Mouse (Mus musculus): ENCODE results near the gene Rbp7. TPM values are rescaled to one million over a fixed set of nuclear protein-coding genes. Genes with fewer than 3 reads are reported as not detected.
"Not testable (repeated sequence)": the region's sequence is repeated elsewhere in the genome, so short reads cannot be mapped to it uniquely, and the experiment has no call there.

The Rbp7 gene
- polyA plus RNA-seq, 1 experiment from 2014 or later, result 0.50 TPM

GRCm38 (mm10) chr4:149445868-149446267, 8.9 kb downstream of the Rbp7 start:
- peak overlapping the region; percentile 61 for H3K4me2 ChIP-seq (ENCODE audit: low read length)
- H3K4me1 ChIP-seq (ENCODE audit: control insufficient read depth, insufficient read depth, low read length), result peaks cover 12% of the 10 kb centered on the region
- under 1% methylated on average over 11 of the region's 11 CpGs for WGBS
- peak overlapping the region; percentile 54; the same call in 1 of the 2 replicates for H3K9ac ChIP-seq (replicated peaks; ENCODE audit: low read length)
- H3K27me3 ChIP-seq (ENCODE audit: control insufficient read depth, insufficient read depth, low read length), result no peaks in the 10 kb centered on the region
- peak; percentile 89 for DNase-seq
- H3K27ac ChIP-seq (replicated peaks; ENCODE audit: low read depth, low read length), result peak overlapping the region; percentile 94
- no peaks in the 10 kb centered on the region for H3K36me3 ChIP-seq (ENCODE audit: control insufficient read depth, insufficient read depth, low read length)
- no peaks in the 10 kb centered on the region for H3K9me3 ChIP-seq (ENCODE audit: control insufficient read depth, low read length)
- peak; percentile 53 for ATAC-seq (ENCODE audit: low FRiP score, low TSS enrichment)
- peak overlapping the region; percentile 30; the same call in 1 of the 2 replicates for H3K4me3 ChIP-seq (replicated peaks; ENCODE audit: low read depth, low read length)

- ATAC-seq (ENCODE audit: low FRiP score, low TSS enrichment) (peak; percentile 97), DNase-seq (peak; percentile 97)
- WGBS, result under 1% methylated on average over 36 of the region's 36 CpGs
- Histone ChIP-seq H3K9me3 (ENCODE audit: control insufficient read depth, low read length) (no peaks in the 10 kb centered on the region), H3K9ac (replicated peaks; ENCODE audit: low read length) (peak overlapping the region; percentile 54), H3K4me1 (ENCODE audit: control insufficient read depth, insufficient read depth, low read length) (peaks cover 12% of the 10 kb centered on the region), H3K27me3 (ENCODE audit: control insufficient read depth, insufficient read depth, low read length) (no peaks in the 10 kb centered on the region), H3K27ac (replicated peaks; ENCODE audit: low read depth, low read length) (peak overlapping the region; percentile 94), H3K4me3 (replicated peaks; ENCODE audit: low read depth, low read length) (peak overlapping the region; percentile 30), H3K4me2 (ENCODE audit: low read length) (peak overlapping the region; percentile 61), H3K36me3 (ENCODE audit: control insufficient read depth, insufficient read depth, low read length) (no peaks in the 10 kb centered on the region)
These were observed 9.6 kb downstream of the Rbp7 start for GRCm38 (mm10) chr4:149444964-149445701.

- DNase-seq (no peak), ATAC-seq (ENCODE audit: low FRiP score, low TSS enrichment) (no peak)
- Histone ChIP-seq H3K27me3 (ENCODE audit: control insufficient read depth, insufficient read depth, low read length) (no peaks in the 10 kb centered on the region), H3K4me1 (ENCODE audit: control insufficient read depth, insufficient read depth, low read length) (peaks cover 12% of the 10 kb centered on the region), H3K36me3 (ENCODE audit: control insufficient read depth, insufficient read depth, low read length) (no peaks in the 10 kb centered on the region), H3K4me3 (replicated peaks; ENCODE audit: low read depth, low read length) (peak overlapping the region; percentile 30; the same call in 1 of the 2 replicates), H3K27ac (replicated peaks; ENCODE audit: low read depth, low read length) (peak overlapping the region; percentile 94), H3K9me3 (ENCODE audit: control insufficient read depth, low read length) (no peaks in the 10 kb centered on the region), H3K9ac (replicated peaks; ENCODE audit: low read length) (peak overlapping the region; percentile 54; the same call in 1 of the 2 replicates), H3K4me2 (ENCODE audit: low read length) (peak overlapping the region; percentile 61)
- WGBS, result 78% methylated on average over 1 of the region's 1 CpGs
These were observed 10.3 kb downstream of the Rbp7 start for GRCm38 (mm10) chr4:149444465-149444864.

- Histone ChIP-seq H3K27ac (replicated peaks; ENCODE audit: low read depth, low read length) (no peak overlapping the region), H3K4me3 (replicated peaks; ENCODE audit: low read depth, low read length) (no peak overlapping the region), H3K4me2 (ENCODE audit: low read length) (no peak overlapping the region), H3K9me3 (ENCODE audit: control insufficient read depth, low read length) (no peaks in the 10 kb centered on the region), H3K36me3 (ENCODE audit: control insufficient read depth, insufficient read depth, low read length) (no peaks in the 10 kb centered on the region), H3K27me3 (ENCODE audit: control insufficient read depth, insufficient read depth, low read length) (no peaks in the 10 kb centered on the region), H3K4me1 (ENCODE audit: control insufficient read depth, insufficient read depth, low read length) (peaks cover 12% of the 10 kb centered on the region), H3K9ac (replicated peaks; ENCODE audit: low read length) (no peak overlapping the region)
- DNase-seq (no peak), ATAC-seq (ENCODE audit: low FRiP score, low TSS enrichment) (no peak)
- 70% methylated on average over 3 of the region's 3 CpGs for WGBS
These were observed 12.3 kb downstream of the Rbp7 start for GRCm38 (mm10) chr4:149442436-149442835.

- no peaks in the 10 kb centered on the region for H3K9me3 ChIP-seq (ENCODE audit: control insufficient read depth, low read length)
- no peak overlapping the region for H3K4me2 ChIP-seq (ENCODE audit: low read length)
- ATAC-seq (ENCODE audit: low FRiP score, low TSS enrichment) (no peak), DNase-seq (no peak)
- no peak overlapping the region for H3K4me3 ChIP-seq (replicated peaks; ENCODE audit: low read depth, low read length)
- no peaks in the 10 kb centered on the region for H3K27me3 ChIP-seq (ENCODE audit: control insufficient read depth, insufficient read depth, low read length)
- H3K4me1 ChIP-seq (ENCODE audit: control insufficient read depth, insufficient read depth, low read length), result peaks cover 6% of the 10 kb centered on the region
- no peak overlapping the region for H3K27ac ChIP-seq (replicated peaks; ENCODE audit: low read depth, low read length)
- H3K9ac ChIP-seq (replicated peaks; ENCODE audit: low read length), result no peak overlapping the region
- H3K36me3 ChIP-seq (ENCODE audit: control insufficient read depth, insufficient read depth, low read length), result no peaks in the 10 kb centered on the region
- 75% methylated on average over 8 of the region's 8 CpGs for WGBS
These were observed 14.2 kb downstream of the Rbp7 start for GRCm38 (mm10) chr4:149440576-149440975.

GRCm38 (mm10) chr4:149431887-149432286, 22.9 kb downstream of the Rbp7 start:
- not testable (repeated sequence) for H3K27me3 ChIP-seq (ENCODE audit: control insufficient read depth, insufficient read depth, low read length); ATAC-seq (ENCODE audit: low FRiP score, low TSS enrichment); H3K36me3 ChIP-seq (ENCODE audit: control insufficient read depth, insufficient read depth, low read length); H3K4me2 ChIP-seq (ENCODE audit: low read length); H3K9ac ChIP-seq (replicated peaks; ENCODE audit: low read length); H3K9me3 ChIP-seq (ENCODE audit: control insufficient read depth, low read length); H3K4me3 ChIP-seq (replicated peaks; ENCODE audit: low read depth, low read length); DNase-seq; H3K27ac ChIP-seq (replicated peaks; ENCODE audit: low read depth, low read length); H3K4me1 ChIP-seq (ENCODE audit: control insufficient read depth, insufficient read depth, low read length)
- WGBS, result 80% methylated on average over 1 of the region's 1 CpGs

- no peak for DNase-seq
- Histone ChIP-seq H3K9me3 (ENCODE audit: control insufficient read depth, low read length) (no peaks in the 10 kb centered on the region), H3K36me3 (ENCODE audit: control insufficient read depth, insufficient read depth, low read length) (no peaks in the 10 kb centered on the region), H3K4me2 (ENCODE audit: low read length) (no peak overlapping the region), H3K27me3 (ENCODE audit: control insufficient read depth, insufficient read depth, low read length) (no peaks in the 10 kb centered on the region), H3K4me1 (ENCODE audit: control insufficient read depth, insufficient read depth, low read length) (0 out of 2 replicates have a peak, but pooled peaks cover under 1% of the 10 kb centered on the region), H3K27ac (replicated peaks; ENCODE audit: low read depth, low read length) (no peak overlapping the region), H3K4me3 (replicated peaks; ENCODE audit: low read depth, low read length) (no peak overlapping the region), H3K9ac (replicated peaks; ENCODE audit: low read length) (no peak overlapping the region)
- 85% methylated on average over 5 of the region's 5 CpGs for WGBS
- ATAC-seq (ENCODE audit: low FRiP score, low TSS enrichment), result no peak
These were observed 25.2 kb downstream of the Rbp7 start for GRCm38 (mm10) chr4:149429592-149429991.

- under 1% methylated on average over 49 of the region's 50 CpGs for WGBS
- Histone ChIP-seq H3K27ac (replicated peaks; ENCODE audit: low read depth, low read length) (peak within 1 kb of the TSS; percentile 99), H3K4me2 (ENCODE audit: low read length) (peak within 1 kb of the TSS; percentile 71), H3K9ac (replicated peaks; ENCODE audit: low read length) (peak within 1 kb of the TSS; percentile 85), H3K36me3 (ENCODE audit: control insufficient read depth, insufficient read depth, low read length) (no peaks in the 10 kb centered on the region), H3K4me3 (replicated peaks; ENCODE audit: low read depth, low read length) (peak within 1 kb of the TSS; percentile 91), H3K4me1 (ENCODE audit: control insufficient read depth, insufficient read depth, low read length) (peaks cover 11% of the 10 kb centered on the region; the same call in 1 of the 2 replicates), H3K9me3 (ENCODE audit: control insufficient read depth, low read length) (no peaks in the 10 kb centered on the region), H3K27me3 (ENCODE audit: control insufficient read depth, insufficient read depth, low read length) (no peaks in the 10 kb centered on the region)
- peak; percentile 100 for DNase-seq
- ATAC-seq (ENCODE audit: low FRiP score, low TSS enrichment), result peak; percentile 96
These were observed 28.2 kb downstream of the Rbp7 start, which contains the start of gene Ube4b for GRCm38 (mm10) chr4:149426325-149427199. Ube4b (minus strand) TSS chr4:149426749.

All from midbrain, embryonic 14.5 days (tissue).